Mouse (Mus musculus): ENCODE data around the gene Gjc2.

Gene Gjc2

DNA sequence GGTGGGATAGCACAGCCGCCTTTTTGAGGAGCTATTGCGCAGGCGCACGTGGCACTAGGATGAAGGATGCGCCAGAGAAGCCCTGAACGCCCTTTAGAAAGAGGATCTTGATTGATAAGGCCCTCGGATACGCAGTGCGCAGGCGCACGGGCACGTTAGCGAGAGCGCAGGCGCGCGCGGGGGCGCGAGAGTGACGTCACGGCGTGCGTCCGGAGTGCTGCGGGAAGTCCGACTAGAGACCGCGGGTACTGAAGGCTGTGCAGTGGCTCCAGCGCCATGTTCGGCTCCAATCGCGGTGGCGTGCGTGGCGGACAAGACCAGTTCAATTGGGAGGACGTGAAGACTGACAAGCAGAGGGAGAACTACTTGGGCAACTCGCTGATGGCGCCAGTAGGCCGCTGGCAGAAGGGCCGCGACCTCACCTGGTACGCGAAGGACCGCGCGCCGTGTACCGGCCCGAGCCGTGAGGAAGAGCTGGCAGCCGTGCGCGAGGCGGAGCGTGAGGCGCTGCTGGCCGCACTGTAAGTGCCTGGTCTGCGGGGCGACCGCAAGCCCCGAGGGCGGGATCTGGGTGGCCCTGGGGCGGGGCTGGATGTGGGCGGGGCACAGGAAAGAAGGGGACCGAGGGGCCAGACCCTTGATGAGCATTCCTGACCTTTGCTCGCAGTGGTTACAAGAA is 25.3 kb upstream of the Gjc2 start, which contains the start of gene 2310033P09Rik:
TSS of gene 2310033P09Rik (plus strand) at position 169 of the 679 bp plus-strand sequence.
- DNase-seq (ENCODE audit: low read depth): peak; percentile 90

GRCm38 (mm10) chr11:59202081-59202995 is 19.3 kb upstream of the Gjc2 start, which contains the start of gene Mrpl55:
Mrpl55 (plus strand) TSS chr11:59202486.
- DNase-seq (ENCODE audit: low read depth): peak; percentile 89

DNA sequence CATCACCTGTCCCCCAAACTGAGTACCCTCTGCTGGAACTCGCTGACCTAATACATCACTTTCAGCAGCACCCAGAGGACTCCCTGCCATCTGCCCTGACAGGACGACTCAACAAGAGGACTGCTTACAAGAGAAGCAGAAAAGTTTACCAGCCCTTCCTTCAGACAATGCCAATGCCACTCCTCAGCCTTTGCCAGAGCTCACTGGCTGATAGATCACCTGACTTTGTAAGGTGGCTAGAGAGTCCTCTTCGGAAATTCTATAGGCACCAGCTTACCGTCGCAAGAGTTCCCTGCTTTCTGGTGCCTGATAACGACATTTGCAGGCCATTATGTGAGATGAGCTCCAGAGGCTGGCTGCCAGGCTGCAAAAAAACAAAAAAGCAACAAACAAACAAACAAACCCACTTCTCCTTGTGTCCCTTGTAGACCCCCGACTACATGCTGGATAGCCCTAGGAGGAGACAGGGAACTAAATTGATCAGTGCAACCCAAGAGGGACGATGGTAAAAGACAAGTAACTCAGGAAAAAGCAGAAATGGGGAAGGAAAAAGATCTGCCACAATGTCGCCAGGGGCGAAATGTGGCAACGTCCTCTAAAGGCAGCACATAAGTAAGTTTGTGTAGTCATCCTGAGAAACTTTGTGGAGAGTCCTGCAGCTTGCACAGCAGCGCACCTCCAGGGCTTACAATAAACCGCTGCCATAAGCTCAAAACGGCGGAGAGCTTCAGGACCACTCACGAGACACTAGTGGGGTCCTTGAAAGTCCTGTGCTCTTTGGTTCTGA is 18.4 kb upstream of the Gjc2 start:
- peak; percentile 38 for DNase-seq (ENCODE audit: low read depth)

DNA sequence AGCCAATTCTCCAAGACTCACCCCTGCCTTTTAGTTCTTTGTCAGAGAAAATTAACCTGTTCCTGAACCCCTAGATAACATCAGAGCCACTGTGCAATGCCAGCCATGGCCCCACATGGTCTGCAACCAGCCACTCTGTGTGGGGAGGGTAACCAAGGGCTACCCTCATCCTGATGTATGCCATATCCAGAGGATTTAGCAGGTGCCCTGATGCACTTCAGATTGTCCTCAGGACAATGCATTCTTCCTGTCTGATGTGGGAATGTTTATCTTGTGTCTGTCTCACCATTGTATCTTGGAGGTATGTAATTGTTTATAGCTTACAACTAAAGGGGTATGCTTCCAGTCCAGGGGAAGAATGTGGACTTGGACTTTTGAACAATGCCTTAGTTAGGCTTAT is 13.2 kb upstream of the Gjc2 start:
- DNase-seq (ENCODE audit: low read depth): no peak

DNA sequence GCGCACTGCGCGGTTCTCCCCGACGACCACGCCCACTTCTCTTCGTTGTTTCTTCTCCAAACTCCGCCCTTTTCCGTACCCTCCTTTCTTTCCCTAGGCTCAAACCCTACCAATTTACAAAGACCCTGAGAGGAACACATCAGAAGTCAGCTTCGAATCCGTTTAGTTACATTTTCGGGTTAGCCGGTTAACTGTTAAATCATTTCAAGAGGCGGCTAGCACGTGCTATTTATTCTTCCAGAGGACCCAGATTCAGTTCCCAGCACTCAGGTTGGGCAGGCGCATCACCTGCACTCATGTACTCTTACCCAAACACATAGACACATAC is 9.0 kb upstream of the Gjc2 start, which contains the start of gene Guk1:
TSS of gene Guk1 (minus strand) at position 154 of the 328 bp plus-strand sequence.
- DNase-seq (ENCODE audit: low read depth): no peak

- peak; percentile 79 for DNase-seq (ENCODE audit: low read depth)
Measured at GRCm38 (mm10) chr11:59191231-59192058, 8.4 kb upstream of the Gjc2 start.

DNA sequence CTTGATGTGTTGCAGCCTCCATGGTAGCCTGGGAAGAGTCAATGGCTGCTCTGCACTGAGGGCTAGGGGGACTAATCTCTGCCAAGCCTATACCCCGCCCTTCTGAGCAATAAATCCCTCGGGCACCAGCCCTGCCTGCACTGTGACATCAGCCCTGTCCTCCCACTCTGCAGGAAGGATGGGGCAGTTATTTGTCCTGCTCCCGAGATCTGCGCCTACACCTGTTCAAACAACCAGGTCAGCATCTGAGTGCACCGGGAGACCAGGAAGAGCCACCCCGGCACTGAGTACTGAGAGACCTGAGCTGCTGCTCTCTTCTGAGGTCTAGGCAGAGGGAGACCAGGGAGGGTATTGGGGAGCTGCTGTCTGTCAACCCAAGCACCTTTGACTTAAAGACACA is 4.7 kb upstream of the Gjc2 start:
- no peak for DNase-seq (ENCODE audit: low read depth)

GRCm38 (mm10) chr11:59185490-59185889 is 2.5 kb upstream of the Gjc2 start:
- no peak for DNase-seq (ENCODE audit: low read depth)

- DNase-seq (ENCODE audit: low read depth): no peak
Measured at GRCm38 (mm10) chr11:59183821-59184220, 808 bp upstream of the Gjc2 start.

DNA sequence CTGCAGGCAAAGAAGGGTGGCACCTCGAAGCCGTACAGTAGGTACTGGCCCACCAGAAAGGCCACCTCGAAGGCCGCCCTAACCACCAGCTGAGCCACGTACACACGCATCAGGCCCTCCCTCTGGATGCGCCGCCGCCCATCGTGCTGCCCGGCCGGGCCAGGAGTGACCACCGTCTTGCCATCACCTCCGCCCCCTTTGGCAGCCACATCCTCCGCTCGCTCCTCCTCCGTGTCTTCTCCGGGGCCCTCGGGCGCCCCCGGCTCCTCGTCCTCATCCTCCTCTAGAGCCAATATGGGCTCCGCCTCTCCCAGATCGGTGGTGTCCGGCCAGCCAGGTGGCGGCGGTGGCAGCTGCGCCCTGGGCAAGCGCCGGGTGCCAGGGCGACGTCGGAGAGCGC is 6.1 kb downstream of the Gjc2 start:
- no peak for DNase-seq (ENCODE audit: low read depth)

DNA sequence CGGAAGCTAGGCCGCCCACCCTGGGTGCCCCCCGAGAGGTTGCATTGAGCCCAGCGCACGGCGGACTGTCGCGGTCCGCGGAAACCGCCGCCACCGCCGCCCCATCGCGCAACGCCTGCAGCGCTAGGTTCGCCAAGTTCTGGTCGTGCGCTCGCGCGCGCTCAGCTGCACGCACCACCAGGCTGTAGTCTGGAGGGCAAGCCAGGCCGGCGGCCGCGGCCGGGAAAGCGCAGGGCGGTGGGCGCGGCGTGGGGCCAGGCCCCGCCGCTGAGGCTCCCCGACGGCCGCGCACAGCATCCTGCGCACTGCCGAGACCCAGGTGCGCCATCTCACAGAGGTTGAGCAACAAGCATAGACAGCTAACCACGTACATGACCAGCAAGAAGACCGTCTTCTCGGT is 6.5 kb downstream of the Gjc2 start:
- no peak for DNase-seq (ENCODE audit: low read depth)

GRCm38 (mm10) chr11:59174189-59174838 is 8.7 kb downstream of the Gjc2 start:
- peak; percentile 62 for DNase-seq (ENCODE audit: low read depth)

DNA sequence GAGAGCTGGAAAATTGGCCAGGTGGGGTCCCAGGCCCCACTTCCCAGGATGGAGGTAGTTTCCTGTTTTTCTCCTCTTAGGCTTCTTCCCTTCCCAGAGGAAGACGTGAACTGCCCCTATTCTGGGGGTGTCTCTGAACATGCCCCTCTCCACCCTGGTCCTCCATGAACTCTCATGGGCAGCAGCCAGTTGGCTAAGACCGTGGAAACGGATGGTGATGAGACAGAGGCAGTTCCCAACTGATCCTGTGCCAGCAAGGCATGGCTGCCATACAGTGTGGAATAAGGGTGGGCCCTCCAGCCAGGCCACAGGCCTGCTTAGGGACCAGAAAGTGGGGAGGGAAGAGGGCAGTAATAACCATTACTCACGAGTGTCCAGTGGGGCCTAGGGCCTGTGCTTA is 12.5 kb downstream of the Gjc2 start:
- no peak for DNase-seq (ENCODE audit: low read depth)

GRCm38 (mm10) chr11:59169807-59170206 is 13.2 kb downstream of the Gjc2 start:
- no peak for DNase-seq (ENCODE audit: low read depth)

DNA sequence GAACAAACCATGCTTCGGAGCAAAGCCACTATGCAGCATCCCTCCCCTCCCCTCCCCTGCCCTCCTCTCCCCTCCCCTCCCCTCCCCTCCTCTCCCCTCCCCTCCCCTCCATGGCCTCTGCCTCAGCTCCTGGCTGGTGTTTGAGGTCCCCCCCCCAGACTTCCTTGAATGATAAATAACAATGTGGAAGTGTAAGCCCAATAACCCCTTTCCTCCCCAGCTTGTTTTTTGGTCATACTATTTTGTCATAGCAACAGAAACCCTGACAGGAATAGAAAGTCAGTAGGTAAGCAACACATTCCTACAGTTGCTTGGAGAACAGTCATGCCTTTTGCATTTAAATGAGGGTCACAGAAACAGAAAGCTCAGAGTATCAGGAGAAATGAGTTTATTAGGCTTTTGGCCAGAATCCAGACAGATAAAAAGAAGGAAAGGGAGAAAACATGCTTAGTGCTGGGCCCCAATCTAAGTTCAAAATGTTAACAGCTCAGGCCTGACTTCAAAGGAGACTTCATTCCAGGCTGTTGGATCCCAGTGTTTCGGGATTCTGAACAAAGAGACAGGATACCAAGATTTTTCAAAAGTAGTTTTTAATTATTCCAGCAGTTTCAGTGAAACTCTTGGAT is 17.3 kb downstream of the Gjc2 start:
- peak; percentile 20 for DNase-seq (ENCODE audit: low read depth)

GRCm38 (mm10) chr11:59164384-59164783 is 18.6 kb downstream of the Gjc2 start:
- peak; percentile 95 for DNase-seq (ENCODE audit: low read depth)

DNA sequence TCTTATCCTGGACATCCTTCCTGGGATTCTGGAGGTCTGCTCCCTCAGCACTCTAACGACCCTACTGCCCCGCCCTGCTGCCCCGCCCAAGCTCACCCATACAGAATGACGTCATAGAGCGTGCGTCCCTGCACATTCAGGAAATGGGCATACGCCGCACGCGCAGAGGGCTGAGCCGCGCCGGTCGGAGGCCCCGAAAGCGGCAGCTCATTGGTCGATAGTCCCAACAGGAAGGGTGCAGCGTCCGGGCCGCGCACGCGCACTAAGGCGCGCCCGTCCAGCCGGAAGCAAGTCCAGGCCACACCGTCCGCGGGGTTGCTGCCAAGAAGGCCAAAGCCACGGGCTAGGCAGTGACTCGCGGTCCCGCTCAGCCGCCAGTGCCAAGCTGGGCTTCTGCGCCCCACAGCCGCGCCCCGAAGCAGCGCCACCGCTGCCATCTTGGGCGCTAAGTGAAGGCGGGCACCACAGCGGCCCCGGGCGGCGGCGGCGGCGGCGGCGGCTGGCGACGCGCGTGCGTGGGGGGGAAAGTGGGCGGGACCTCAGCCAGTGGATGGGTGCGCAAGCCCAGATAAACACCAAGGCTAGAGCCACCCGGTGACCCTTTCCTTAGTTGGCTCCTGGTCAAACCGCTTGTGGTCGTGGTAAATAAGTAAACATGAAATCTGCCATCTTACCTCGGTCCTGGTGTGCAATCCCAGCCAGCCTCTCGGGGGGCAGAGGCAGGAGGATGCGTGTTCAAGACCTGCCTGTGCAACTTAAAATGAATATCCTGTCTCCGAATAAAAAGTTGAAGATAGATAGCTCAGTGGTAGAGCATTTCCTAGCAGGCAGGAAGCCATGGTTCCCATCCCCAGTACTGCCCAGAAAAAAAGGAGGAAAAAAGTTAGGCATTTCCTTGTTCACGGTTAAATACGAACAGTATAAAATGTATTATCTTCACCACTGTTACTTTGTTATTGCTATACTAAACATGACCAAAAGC is 19.5 kb downstream of the Gjc2 start, which contains the start of gene Iba57:
TSS of gene Iba57 (minus strand) at position 485 of the 982 bp plus-strand sequence.
- DNase-seq (ENCODE audit: low read depth): peak; percentile 93

GRCm38 (mm10) chr11:59162443-59163254 is 20.4 kb downstream of the Gjc2 start:
- DNase-seq (ENCODE audit: low read depth): peak; percentile 83
